Mouse (Mus musculus): ENCODE results near the gene Ereg. TPM values are rescaled to one million over a fixed set of nuclear protein-coding genes. Genes with fewer than 3 reads are reported as not detected.

Gene Ereg
- polyA plus RNA-seq, 1 experiment, result 0.03 TPM

GRCm38 (mm10) chr5:91038547-91038946 is 35.9 kb upstream of the Ereg start:
- no peaks in the 10 kb centered on the region for H3K4me1 ChIP-seq (ENCODE audit: control insufficient read depth, insufficient read depth, low read length)
- H3K4me3 ChIP-seq (ENCODE audit: insufficient read depth, low read depth, low read length), result no peak overlapping the region
- no peak for TF ChIP-seq POLR2A (IDR thresholded peaks at IDR 0.05; ENCODE audit: low read depth, low read length)
- TF ChIP-seq CTCF (conservative IDR thresholded peaks at IDR 0.05; ENCODE audit: insufficient read depth, insufficient read length, low read depth, low read length), result peak; percentile 47

DNA sequence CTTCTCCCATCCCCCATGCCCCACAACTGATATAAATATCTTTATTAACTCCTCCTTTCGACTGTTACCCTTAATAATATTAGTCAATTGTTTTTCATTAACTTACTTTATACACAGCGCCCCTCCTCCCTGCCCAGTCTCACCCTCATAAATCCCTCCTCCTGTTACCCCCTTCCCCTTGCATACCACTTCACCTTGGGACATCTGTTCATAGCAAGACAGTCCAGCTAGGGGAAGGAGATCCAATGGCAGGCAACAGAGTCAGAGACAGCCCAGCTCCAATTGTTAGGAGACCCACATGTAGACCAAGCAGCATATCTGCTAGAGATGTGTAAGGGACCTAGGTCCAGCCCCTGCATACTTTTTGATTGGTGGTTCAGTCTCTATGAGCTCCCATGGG is 35.5 kb upstream of the Ereg start:
- no peaks in the 10 kb centered on the region for H3K27me3 ChIP-seq (replicated peaks; ENCODE audit: control insufficient read depth, insufficient read depth, low read length)
- WGBS, result 68% methylated on average over 2 of the region's 2 CpGs
- DNase-seq, result no peak
- no peak overlapping the region for H3K4me3 ChIP-seq (ENCODE audit: insufficient read depth, low read depth, low read length)
- TF ChIP-seq CTCF (conservative IDR thresholded peaks at IDR 0.05; ENCODE audit: insufficient read depth, insufficient read length, low read depth, low read length), result no peak
- no peak for TF ChIP-seq POLR2A (IDR thresholded peaks at IDR 0.05; ENCODE audit: low read depth, low read length)
- no peaks in the 10 kb centered on the region for H3K36me3 ChIP-seq (ENCODE audit: control insufficient read depth, insufficient read depth, low read length)
- no peaks in the 10 kb centered on the region for H3K4me1 ChIP-seq (ENCODE audit: control insufficient read depth, insufficient read depth, low read length)
- H3K27ac ChIP-seq (ENCODE audit: insufficient read depth, low read depth, low read length), result no peak overlapping the region

More at GRCm38 (mm10) chr5:91038547-91038946, 35.9 kb upstream of the Ereg start:
- WGBS, result 7% methylated on average over 2 of the region's 2 CpGs
- Histone ChIP-seq H3K27me3 (replicated peaks; ENCODE audit: control insufficient read depth, insufficient read depth, low read length) (no peaks in the 10 kb centered on the region), H3K36me3 (ENCODE audit: control insufficient read depth, insufficient read depth, low read length) (no peaks in the 10 kb centered on the region), H3K27ac (ENCODE audit: insufficient read depth, low read depth, low read length) (no peak overlapping the region)
- peak; percentile 25 for DNase-seq

- no peak for DNase-seq
- Histone ChIP-seq H3K4me3 (ENCODE audit: insufficient read depth, low read depth, low read length) (no peak overlapping the region), H3K27me3 (replicated peaks; ENCODE audit: control insufficient read depth, insufficient read depth, low read length) (no peaks in the 10 kb centered on the region), H3K4me1 (ENCODE audit: control insufficient read depth, insufficient read depth, low read length) (no peaks in the 10 kb centered on the region), H3K36me3 (ENCODE audit: control insufficient read depth, insufficient read depth, low read length) (no peaks in the 10 kb centered on the region), H3K27ac (ENCODE audit: insufficient read depth, low read depth, low read length) (no peak overlapping the region)
- TF ChIP-seq POLR2A (IDR thresholded peaks at IDR 0.05; ENCODE audit: low read depth, low read length) (no peak), CTCF (conservative IDR thresholded peaks at IDR 0.05; ENCODE audit: insufficient read depth, insufficient read length, low read depth, low read length) (no peak)
- 60% methylated on average over 6 of the region's 6 CpGs for WGBS
Measured at GRCm38 (mm10) chr5:91047987-91048386, 26.4 kb upstream of the Ereg start.

GRCm38 (mm10) chr5:91048397-91048796 is 26.0 kb upstream of the Ereg start:
- 83% methylated on average over 8 of the region's 8 CpGs for WGBS
- H3K4me3 ChIP-seq (ENCODE audit: insufficient read depth, low read depth, low read length), result no peak overlapping the region
- H3K27ac ChIP-seq (ENCODE audit: insufficient read depth, low read depth, low read length), result no peak overlapping the region
- no peaks in the 10 kb centered on the region for H3K36me3 ChIP-seq (ENCODE audit: control insufficient read depth, insufficient read depth, low read length)
- no peaks in the 10 kb centered on the region for H3K27me3 ChIP-seq (replicated peaks; ENCODE audit: control insufficient read depth, insufficient read depth, low read length)
- DNase-seq, result no peak
- no peaks in the 10 kb centered on the region for H3K4me1 ChIP-seq (ENCODE audit: control insufficient read depth, insufficient read depth, low read length)
- TF ChIP-seq POLR2A (IDR thresholded peaks at IDR 0.05; ENCODE audit: low read depth, low read length), result no peak
- TF ChIP-seq CTCF (conservative IDR thresholded peaks at IDR 0.05; ENCODE audit: insufficient read depth, insufficient read length, low read depth, low read length), result no peak

DNA sequence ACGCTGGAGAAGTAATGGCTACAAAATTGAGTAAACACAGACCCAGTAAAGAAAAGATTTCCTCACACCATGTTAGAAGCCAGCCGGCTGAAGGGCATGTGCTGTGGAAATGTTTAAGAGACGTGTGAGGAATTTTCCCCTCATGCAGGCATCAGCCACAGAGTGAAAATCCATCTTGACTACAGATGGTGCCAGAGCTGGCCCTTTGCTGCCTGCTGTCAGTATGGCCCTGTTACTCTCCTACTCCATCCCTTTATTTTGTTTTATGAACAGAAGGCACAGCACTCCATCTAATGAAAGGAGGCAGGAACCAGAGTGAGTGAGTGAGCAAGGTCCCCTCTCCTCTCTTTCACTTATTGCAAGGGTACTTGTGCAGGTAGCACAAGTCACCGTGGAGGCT is 2.1 kb upstream of the Ereg start:
- TF ChIP-seq CTCF (conservative IDR thresholded peaks at IDR 0.05; ENCODE audit: insufficient read depth, insufficient read length, low read depth, low read length), result no peak
- no peak for TF ChIP-seq POLR2A (IDR thresholded peaks at IDR 0.05; ENCODE audit: low read depth, low read length)
- no peak for DNase-seq
- H3K27ac ChIP-seq (ENCODE audit: insufficient read depth, low read depth, low read length), result no peak overlapping the region
- H3K27me3 ChIP-seq (replicated peaks; ENCODE audit: control insufficient read depth, insufficient read depth, low read length), result no peaks in the 10 kb centered on the region; the same call in 1 of the 2 replicates
- H3K4me3 ChIP-seq (ENCODE audit: insufficient read depth, low read depth, low read length), result no peak overlapping the region
- H3K36me3 ChIP-seq (ENCODE audit: control insufficient read depth, insufficient read depth, low read length), result no peaks in the 10 kb centered on the region
- H3K4me1 ChIP-seq (ENCODE audit: control insufficient read depth, insufficient read depth, low read length), result no peaks in the 10 kb centered on the region
- WGBS, result 87% methylated on average over 4 of the region's 4 CpGs

DNA sequence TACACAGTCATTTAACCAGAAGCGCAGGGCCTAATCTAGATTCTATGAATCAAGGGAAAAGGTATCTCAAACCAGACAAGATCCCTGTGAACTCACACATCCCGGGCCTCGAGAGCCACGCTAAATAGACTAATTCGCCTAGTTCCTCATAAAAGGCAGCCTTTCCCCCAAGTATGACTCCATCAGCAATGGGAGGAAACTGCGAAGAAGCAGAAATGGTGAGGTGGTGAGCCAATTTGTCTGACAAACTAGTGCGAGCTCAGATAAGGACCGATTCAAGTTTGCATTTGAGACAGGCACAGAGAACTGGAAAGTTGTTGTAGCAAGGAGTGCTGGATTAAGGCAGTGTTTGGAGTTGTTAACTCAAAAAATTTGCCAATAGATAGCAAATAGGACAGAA is 796 bp upstream of the Ereg start:
- no peak overlapping the region for H3K4me3 ChIP-seq (ENCODE audit: insufficient read depth, low read depth, low read length)
- H3K27ac ChIP-seq (ENCODE audit: insufficient read depth, low read depth, low read length), result no peak overlapping the region
- TF ChIP-seq POLR2A (IDR thresholded peaks at IDR 0.05; ENCODE audit: low read depth, low read length), result no peak
- no peak for TF ChIP-seq CTCF (conservative IDR thresholded peaks at IDR 0.05; ENCODE audit: insufficient read depth, insufficient read length, low read depth, low read length)
- H3K36me3 ChIP-seq (ENCODE audit: control insufficient read depth, insufficient read depth, low read length), result no peaks in the 10 kb centered on the region
- 84% methylated on average over 8 of the region's 8 CpGs for WGBS
- H3K4me1 ChIP-seq (ENCODE audit: control insufficient read depth, insufficient read depth, low read length), result no peaks in the 10 kb centered on the region
- no peaks in the 10 kb centered on the region; the same call in 1 of the 2 replicates for H3K27me3 ChIP-seq (replicated peaks; ENCODE audit: control insufficient read depth, insufficient read depth, low read length)
- no peak for DNase-seq

DNA sequence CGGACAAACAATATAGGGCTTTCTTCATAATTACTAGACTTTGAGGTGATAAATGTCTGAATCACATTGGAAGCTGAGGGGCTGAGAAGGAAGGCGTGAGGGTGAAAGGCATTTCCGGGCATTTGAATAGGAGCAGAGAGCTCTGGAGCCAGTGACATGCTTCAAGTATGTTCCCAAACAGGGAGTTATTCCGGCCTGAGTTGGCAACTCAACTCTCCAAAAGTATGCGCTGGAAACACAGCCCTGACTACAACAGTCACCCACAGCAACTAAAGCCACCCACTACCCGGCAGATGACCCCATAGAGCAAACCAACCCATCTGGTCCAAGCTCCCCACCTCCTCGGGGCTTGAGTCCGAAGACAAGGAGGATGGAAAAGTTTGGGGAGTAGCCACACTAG is 396 bp upstream of the Ereg start:
- no peak for DNase-seq

More for the DNA sequence above, 396 bp upstream of the Ereg start:
- WGBS, result 49% methylated on average over 8 of the region's 8 CpGs
- TF ChIP-seq POLR2A (IDR thresholded peaks at IDR 0.05; ENCODE audit: low read depth, low read length) (no peak), CTCF (conservative IDR thresholded peaks at IDR 0.05; ENCODE audit: insufficient read depth, insufficient read length, low read depth, low read length) (no peak)
- Histone ChIP-seq H3K27ac (ENCODE audit: insufficient read depth, low read depth, low read length) (no peak overlapping the region), H3K36me3 (ENCODE audit: control insufficient read depth, insufficient read depth, low read length) (no peaks in the 10 kb centered on the region), H3K4me3 (ENCODE audit: insufficient read depth, low read depth, low read length) (no peak overlapping the region), H3K4me1 (ENCODE audit: control insufficient read depth, insufficient read depth, low read length) (no peaks in the 10 kb centered on the region), H3K27me3 (replicated peaks; ENCODE audit: control insufficient read depth, insufficient read depth, low read length) (no peaks in the 10 kb centered on the region; the same call in 1 of the 2 replicates)
